Mouse (Mus musculus) gastrocnemius, adult 18-20 months (tissue): ENCODE measurements around the gene Rc3h1. TPM values are rescaled to one million over a fixed set of nuclear protein-coding genes. Genes with fewer than 3 reads are reported as not detected.

Experiments used
- total RNA-seq, 2 experiments: library from RNA; stranded (reverse); gene quantifications; 2 replicates each; pipeline ENCODE4 v1.2.3; 2021

The Rc3h1 gene
- total RNA-seq, 2 experiments from 2014 or later, result 34.3 to 34.8 TPM

Other genes with a start within 250 kb of the Rc3h1 start
- 10 to 100 TPM; 10.9 to 12.1 TPM for gene Rabgap1l, start 113.2 kb upstream of the Rc3h1 start, total RNA-seq
- 1 to 10 TPM in 1 of 2 experiments, under 1 TPM in 1; 0.09 to 1.4 TPM for gene Serpinc1, start 72.2 kb downstream of the Rc3h1 start, total RNA-seq
- gene Zbtb37, start 128.4 kb downstream of the Rc3h1 start, total RNA-seq, result 1 to 10 TPM; 7.3 to 7.6 TPM
- gene Dars2, start 164.2 kb downstream of the Rc3h1 start, total RNA-seq, result 10 to 100 TPM; 12.3 to 14.5 TPM
- gene Cenpl, start 164.3 kb downstream of the Rc3h1 start, total RNA-seq, result under 1 TPM; 0.34 to 0.66 TPM
- gene Klhl20, start 225.1 kb downstream of the Rc3h1 start, total RNA-seq, result 1 to 10 TPM; 7.9 to 9.0 TPM
- gene Ankrd45, start 236.3 kb downstream of the Rc3h1 start, total RNA-seq, result not detected